Mouse (Mus musculus) kidney, postnatal 0 days (tissue): ENCODE data around the gene Creld2. TPM values are rescaled to one million over a fixed set of nuclear protein-coding genes. Genes with fewer than 3 reads are reported as not detected.

Experiments used
- ATAC-seq: fragments of 200-750 bp; cut with Nextera tagmentation; replicated peaks from 2 replicates; pipeline ENCODE4 v1.8.0; 2017; ENCODE audit warnings: low read depth, moderate number of reproducible peaks, moderate TSS enrichment, moderate library complexity; ENCODE audit not compliant: low FRiP score
- DNase-seq: peaks from one replicate; pipeline ENCODE4 v3.0.0-alpha.2; 2016; ENCODE audit warnings: low spot score
- H3K27ac ChIP-seq: fragments of 300-500 bp; sonication (generic); 2 replicates; pipeline ENCODE4 v1.5.1; 2014; ENCODE audit warnings: mild to moderate bottlenecking
- H3K27me3 ChIP-seq: fragments of 300-500 bp; sonication (generic); 2 replicates; pipeline ENCODE4 v1.6.1; 2014; ENCODE audit warnings: low read length, mixed read lengths; ENCODE audit not compliant: insufficient read depth
- H3K36me3 ChIP-seq: fragments of 300-500 bp; sonication (generic); 2 replicates; pipeline ENCODE4 v1.6.1; 2014; ENCODE audit warnings: low read length, mixed read lengths; ENCODE audit not compliant: insufficient read depth
- H3K4me1 ChIP-seq: fragments of 300-500 bp; sonication (generic); replicated peaks from 2 replicates; pipeline ENCODE4 v1.6.1; 2014; ENCODE audit warnings: antibody characterized with exemption, low read length, mixed read lengths; ENCODE audit not compliant: insufficient read depth
- H3K4me2 ChIP-seq: fragments of 300-500 bp; sonication (generic); 2 replicates; pipeline ENCODE4 v1.6.1; 2014; ENCODE audit warnings: mild to moderate bottlenecking, low read length, moderate library complexity, mixed read lengths
- H3K4me3 ChIP-seq: fragments of 300-500 bp; sonication (generic); replicated peaks from 2 replicates; pipeline ENCODE4 v1.5.1; 2014; ENCODE audit warnings: low read depth, low read length
- H3K9ac ChIP-seq: fragments of 300-500 bp; sonication (generic); 2 replicates; pipeline ENCODE4 v1.6.1; 2014; ENCODE audit warnings: low read depth, low read length
- H3K9me3 ChIP-seq: fragments of 300-500 bp; sonication (generic); replicated peaks from 2 replicates; pipeline ENCODE4 v1.6.1; 2016; ENCODE audit warnings: low read length, inconsistent platforms, mixed read lengths
- CTCF ChIP-seq: IDR thresholded peaks from 2 replicates; pipeline ENCODE4 v1.5.1; 2016; ENCODE audit warnings: antibody characterized with exemption, low read depth, mild to moderate bottlenecking, moderate library complexity
- WGBS: fragments of 180-500 bp; shearing (Covaris S2); extraction: QIAGEN DNeasy Blood & Tissue Kit; methylation state at CpG from one replicate; pipeline ENCODE4 v1.1.7; 2014; 5-methylcytosine and 5-hydroxymethylcytosine counted together
- polyA plus RNA-seq: library from polyadenylated mRNA; unstranded; fragments of >200 nt; fragmentation: Nextera tagmentation; extraction: Ambion mirVana; gene quantifications from 2 replicates; pipeline ENCODE4 v1.2.1, GENCODE M21; 2015

Creld2 gene
- polyA plus RNA-seq, 1 experiment from 2014 or later, result 79.0 TPM

GRCm38 (mm10) chr15:88815196-88815700, 4.2 kb upstream of the Creld2 start:
- no peak overlapping the region for H3K27ac ChIP-seq
- peaks cover 6% of the 10 kb centered on the region; the same call in 1 of the 2 replicates for H3K36me3 ChIP-seq
- H3K27me3 ChIP-seq, result no peaks in the 10 kb centered on the region
- ATAC-seq (no peak), DNase-seq (no peak)
- H3K9ac ChIP-seq, result no peak overlapping the region
- no peak overlapping the region for H3K4me2 ChIP-seq
- TF ChIP-seq CTCF, result no peak
- WGBS, result 85% methylated on average over 6 of the region's 6 CpGs
- no peaks in the 10 kb centered on the region for H3K9me3 ChIP-seq
- H3K4me1 ChIP-seq, result peaks cover 3% of the 10 kb centered on the region; the same call in 1 of the 2 replicates
- H3K4me3 ChIP-seq, result no peak overlapping the region

GRCm38 (mm10) chr15:88819906-88820303, 459 bp downstream of the Creld2 start:
- Histone ChIP-seq H3K4me2 (peak overlapping the region; percentile 91), H3K27ac (0 out of 2 replicates have a peak overlapping the region, but pooled peaks have one; percentile 47), H3K4me1 (peaks cover 8% of the 10 kb centered on the region), H3K9me3 (no peaks in the 10 kb centered on the region), H3K36me3 (peaks cover 23% of the 10 kb centered on the region), H3K27me3 (no peaks in the 10 kb centered on the region), H3K4me3 (peak overlapping the region; percentile 88), H3K9ac (peak overlapping the region; percentile 88)
- ATAC-seq (no peak), DNase-seq (no peak)
- WGBS, result 0% methylated on average over 23 of the region's 23 CpGs
- TF ChIP-seq CTCF, result no peak

- peaks cover 29% of the 10 kb centered on the region for H3K36me3 ChIP-seq
- ATAC-seq, result no peak
- 63% methylated on average over 7 of the region's 7 CpGs for WGBS
Measured at GRCm38 (mm10) chr15:88821403-88821802, 2.0 kb downstream of the Creld2 start.

GRCm38 (mm10) chr15:88822513-88822912, 3.1 kb downstream of the Creld2 start:
- Histone ChIP-seq H3K4me1 (peaks cover 8% of the 10 kb centered on the region), H3K9ac (no peak overlapping the region), H3K4me3 (no peak overlapping the region), H3K36me3 (peaks cover 31% of the 10 kb centered on the region), H3K9me3 (no peaks in the 10 kb centered on the region), H3K27me3 (no peaks in the 10 kb centered on the region), H3K4me2 (no peak overlapping the region), H3K27ac (no peak overlapping the region)
- WGBS, result 83% methylated on average over 7 of the region's 7 CpGs
- ATAC-seq (no peak), DNase-seq (no peak)
- no peak for TF ChIP-seq CTCF

More at GRCm38 (mm10) chr15:88821403-88821802, 2.0 kb downstream of the Creld2 start:
- no peak overlapping the region for H3K4me2 ChIP-seq
- no peak overlapping the region for H3K4me3 ChIP-seq
- H3K4me1 ChIP-seq, result peaks cover 8% of the 10 kb centered on the region
- no peak overlapping the region for H3K9ac ChIP-seq
- TF ChIP-seq CTCF, result no peak
- H3K27me3 ChIP-seq, result no peaks in the 10 kb centered on the region
- H3K9me3 ChIP-seq, result no peaks in the 10 kb centered on the region
- DNase-seq, result no peak
- H3K27ac ChIP-seq, result no peak overlapping the region

GRCm38 (mm10) chr15:88823376-88823775, 3.9 kb downstream of the Creld2 start:
- no peak for ATAC-seq
- H3K4me3 ChIP-seq, result no peak overlapping the region
- H3K9me3 ChIP-seq, result no peaks in the 10 kb centered on the region
- H3K9ac ChIP-seq, result no peak overlapping the region
- WGBS, result 89% methylated on average over 5 of the region's 5 CpGs
- peaks cover 8% of the 10 kb centered on the region for H3K4me1 ChIP-seq
- no peak for DNase-seq
- no peak overlapping the region for H3K4me2 ChIP-seq
- H3K27me3 ChIP-seq, result no peaks in the 10 kb centered on the region
- no peak overlapping the region for H3K27ac ChIP-seq
- no peak for TF ChIP-seq CTCF
- peaks cover 31% of the 10 kb centered on the region for H3K36me3 ChIP-seq

GRCm38 (mm10) chr15:88827466-88827865, 8.0 kb downstream of the Creld2 start:
- no peak for TF ChIP-seq CTCF
- Histone ChIP-seq H3K36me3 (peaks cover 31% of the 10 kb centered on the region), H3K9ac (no peak overlapping the region), H3K27me3 (no peaks in the 10 kb centered on the region), H3K4me1 (no peaks in the 10 kb centered on the region; the same call in none of the 2 replicates), H3K27ac (no peak overlapping the region), H3K4me3 (no peak overlapping the region), H3K9me3 (no peaks in the 10 kb centered on the region), H3K4me2 (no peak overlapping the region)
- 93% methylated on average over 6 of the region's 6 CpGs for WGBS
- ATAC-seq (no peak), DNase-seq (no peak)
